Mouse (Mus musculus) embryo, embryonic 10 days (tissue): ENCODE measurements around the gene Ift88.
A peak's percentile ranks its signal among the peaks of the same experiment; 100 is the strongest.
"Not testable (repeated sequence)": the region's sequence is repeated elsewhere in the genome, so short reads cannot be mapped to it uniquely, and the experiment has no call there.

Experiments used
- DNase-seq: peaks from one replicate; pipeline ENCODE4 v3.0.0-alpha.2; 2015; ENCODE audit warnings: low spot score

The Ift88 gene

GRCm38 (mm10) chr14:57452516-57452915 is 28.7 kb downstream of the Ift88 start:
- DNase-seq = no peak

GRCm38 (mm10) chr14:57459883-57460282 is 36.0 kb downstream of the Ift88 start:
- no peak for DNase-seq

- not testable (repeated sequence) for DNase-seq
Measured at GRCm38 (mm10) chr14:57460326-57460725, 36.5 kb downstream of the Ift88 start.

GRCm38 (mm10) chr14:57462871-57463270 is 39.0 kb downstream of the Ift88 start:
- no peak for DNase-seq

GRCm38 (mm10) chr14:57475057-57475456 is 51.2 kb downstream of the Ift88 start:
- no peak for DNase-seq

GRCm38 (mm10) chr14:57482262-57482661 is 58.4 kb downstream of the Ift88 start:
- DNase-seq = no peak

GRCm38 (mm10) chr14:57484183-57484582 is 60.3 kb downstream of the Ift88 start:
- DNase-seq = no peak

- DNase-seq = no peak
Measured at GRCm38 (mm10) chr14:57489696-57490095, 65.8 kb downstream of the Ift88 start.

- DNase-seq = no peak
Measured at GRCm38 (mm10) chr14:57493840-57494239, 70.0 kb downstream of the Ift88 start.

GRCm38 (mm10) chr14:57503729-57504128 is 79.9 kb downstream of the Ift88 start:
- no peak for DNase-seq

GRCm38 (mm10) chr14:57509554-57509953 is 85.7 kb downstream of the Ift88 start:
- no peak for DNase-seq

GRCm38 (mm10) chr14:57515156-57515762 is 91.4 kb downstream of the Ift88 start:
- no peak for DNase-seq

GRCm38 (mm10) chr14:57517001-57517400 is 93.1 kb downstream of the Ift88 start:
- no peak for DNase-seq

- no peak for DNase-seq
Measured at GRCm38 (mm10) chr14:57523762-57524161, 99.9 kb downstream of the Ift88 start.

GRCm38 (mm10) chr14:57524671-57525387 is 101.0 kb downstream of the Ift88 start, which contains the start of gene Il17d:
TSS of gene Il17d (plus strand) at chr14:57524777.
- peak; percentile 64 for DNase-seq

- peak; percentile 59 for DNase-seq
Measured at GRCm38 (mm10) chr14:57525388-57526049, 101.7 kb downstream of the Ift88 start.

- DNase-seq = no peak
Measured at GRCm38 (mm10) chr14:57526050-57526623, 102.3 kb downstream of the Ift88 start.

GRCm38 (mm10) chr14:57527122-57527521 is 103.3 kb downstream of the Ift88 start:
- DNase-seq = no peak

- no peak for DNase-seq
Measured at GRCm38 (mm10) chr14:57527598-57527997, 103.7 kb downstream of the Ift88 start.

GRCm38 (mm10) chr14:57529086-57529785 is 105.4 kb downstream of the Ift88 start:
- peak; percentile 16 for DNase-seq

- DNase-seq = no peak
Measured at GRCm38 (mm10) chr14:57529786-57530515, 106.1 kb downstream of the Ift88 start.
